Mouse (Mus musculus) kidney, postnatal 0 days (tissue): ENCODE results near the gene Pla2g5. TPM values are rescaled to one million over a fixed set of nuclear protein-coding genes. Genes with fewer than 3 reads are reported as not detected.
"Not testable (repeated sequence)": the region's sequence is repeated elsewhere in the genome, so short reads cannot be mapped to it uniquely, and the experiment has no call there.

ENCODE experiments used
- ATAC-seq: fragments of 200-750 bp; cut with Nextera tagmentation; replicated peaks from 2 replicates; pipeline ENCODE4 v1.8.0; 2017; ENCODE audit warnings: low read depth, moderate number of reproducible peaks, moderate TSS enrichment, moderate library complexity; ENCODE audit not compliant: low FRiP score
- DNase-seq: peaks from one replicate; pipeline ENCODE4 v3.0.0-alpha.2; 2016; ENCODE audit warnings: low spot score
- H3K27ac ChIP-seq: fragments of 300-500 bp; sonication (generic); 2 replicates; pipeline ENCODE4 v1.5.1; 2014; ENCODE audit warnings: mild to moderate bottlenecking
- H3K27me3 ChIP-seq: fragments of 300-500 bp; sonication (generic); 2 replicates; pipeline ENCODE4 v1.6.1; 2014; ENCODE audit warnings: low read length, mixed read lengths; ENCODE audit not compliant: insufficient read depth
- H3K36me3 ChIP-seq: fragments of 300-500 bp; sonication (generic); 2 replicates; pipeline ENCODE4 v1.6.1; 2014; ENCODE audit warnings: low read length, mixed read lengths; ENCODE audit not compliant: insufficient read depth
- H3K4me1 ChIP-seq: fragments of 300-500 bp; sonication (generic); replicated peaks from 2 replicates; pipeline ENCODE4 v1.6.1; 2014; ENCODE audit warnings: antibody characterized with exemption, low read length, mixed read lengths; ENCODE audit not compliant: insufficient read depth
- H3K4me2 ChIP-seq: fragments of 300-500 bp; sonication (generic); 2 replicates; pipeline ENCODE4 v1.6.1; 2014; ENCODE audit warnings: mild to moderate bottlenecking, low read length, moderate library complexity, mixed read lengths
- H3K4me3 ChIP-seq: fragments of 300-500 bp; sonication (generic); replicated peaks from 2 replicates; pipeline ENCODE4 v1.5.1; 2014; ENCODE audit warnings: low read depth, low read length
- H3K9ac ChIP-seq: fragments of 300-500 bp; sonication (generic); 2 replicates; pipeline ENCODE4 v1.6.1; 2014; ENCODE audit warnings: low read depth, low read length
- H3K9me3 ChIP-seq: fragments of 300-500 bp; sonication (generic); replicated peaks from 2 replicates; pipeline ENCODE4 v1.6.1; 2016; ENCODE audit warnings: low read length, inconsistent platforms, mixed read lengths
- CTCF ChIP-seq: IDR thresholded peaks from 2 replicates; pipeline ENCODE4 v1.5.1; 2016; ENCODE audit warnings: antibody characterized with exemption, low read depth, mild to moderate bottlenecking, moderate library complexity
- WGBS: fragments of 180-500 bp; shearing (Covaris S2); extraction: QIAGEN DNeasy Blood & Tissue Kit; methylation state at CpG from one replicate; pipeline ENCODE4 v1.1.7; 2014; 5-methylcytosine and 5-hydroxymethylcytosine counted together
- polyA plus RNA-seq: library from polyadenylated mRNA; unstranded; fragments of >200 nt; fragmentation: Nextera tagmentation; extraction: Ambion mirVana; gene quantifications from 2 replicates; pipeline ENCODE4 v1.2.1, GENCODE M21; 2015

Pla2g5 gene
- polyA plus RNA-seq, 1 experiment from 2014 or later: 1.0 TPM

DNA sequence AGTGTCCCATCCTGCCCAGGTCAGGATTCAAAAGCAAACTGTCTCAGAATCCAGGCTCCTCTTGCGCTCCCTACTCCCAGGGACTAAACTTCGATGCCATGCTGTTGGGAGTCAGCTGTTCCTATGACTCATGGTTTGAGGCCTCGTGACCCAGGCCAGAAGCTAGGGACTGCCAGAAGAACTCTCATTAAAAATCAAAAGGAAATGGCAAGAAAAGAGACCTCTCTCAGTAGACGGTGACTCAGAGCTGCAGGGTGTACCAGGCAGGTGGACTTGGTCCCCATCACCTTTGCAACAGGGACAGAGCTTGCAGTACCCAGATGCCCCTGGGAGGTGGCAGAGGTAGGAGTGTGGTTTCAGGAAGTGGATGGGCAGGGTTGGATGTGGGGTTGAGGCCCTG is 14.4 kb upstream of the Pla2g5 start, which contains the start of gene Pla2g2e:
Gene Pla2g2e (plus strand): TSS at position 212 of the 400 bp plus-strand sequence.
- Histone ChIP-seq H3K9me3 (no peaks in the 10 kb centered on the region), H3K4me3 (no peak within 1 kb of the TSS), H3K36me3 (no peaks in the 10 kb centered on the region), H3K9ac (no peak within 1 kb of the TSS), H3K4me1 (peaks cover 5% of the 10 kb centered on the region; the same call in 1 of the 2 replicates), H3K4me2 (no peak within 1 kb of the TSS), H3K27me3 (no peaks in the 10 kb centered on the region), H3K27ac (no peak within 1 kb of the TSS)
- DNase-seq (no peak), ATAC-seq (no peak; the same call in 1 of the 2 replicates)
- WGBS: 56% methylated on average over 4 of the region's 4 CpGs
- TF ChIP-seq CTCF: no peak

DNA sequence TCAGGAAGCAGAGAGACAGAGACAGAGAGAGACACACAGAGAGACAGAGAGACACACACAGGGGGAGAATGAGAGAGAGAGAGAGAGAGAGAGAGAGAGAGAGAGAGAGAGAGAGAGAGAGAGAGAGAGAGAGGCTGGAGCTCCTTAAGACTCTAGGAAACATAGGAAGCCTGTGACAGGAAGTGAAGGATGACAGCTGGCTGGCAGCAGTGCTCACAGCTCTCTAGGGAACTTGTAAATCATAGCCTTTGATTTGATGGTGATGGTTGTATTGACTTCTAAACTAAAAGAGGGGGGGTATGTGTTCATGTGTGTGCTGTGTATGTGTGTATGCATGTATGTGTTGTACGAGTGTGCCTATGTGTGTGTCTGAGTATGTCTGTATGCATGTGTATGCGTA is 12.7 kb upstream of the Pla2g5 start:
- Histone ChIP-seq H3K27me3 (no peaks in the 10 kb centered on the region), H3K9me3 (no peaks in the 10 kb centered on the region), H3K4me2 (no peak overlapping the region), H3K4me1 (no peaks in the 10 kb centered on the region), H3K36me3 (no peaks in the 10 kb centered on the region), H3K4me3 (no peak overlapping the region), H3K9ac (no peak overlapping the region), H3K27ac (no peak overlapping the region)
- 86% methylated on average over 2 of the region's 2 CpGs for whole genome bisulfite sequencing
- DNase-seq (peak; percentile 33), ATAC-seq (no peak)
- no peak for TF ChIP-seq CTCF

DNA sequence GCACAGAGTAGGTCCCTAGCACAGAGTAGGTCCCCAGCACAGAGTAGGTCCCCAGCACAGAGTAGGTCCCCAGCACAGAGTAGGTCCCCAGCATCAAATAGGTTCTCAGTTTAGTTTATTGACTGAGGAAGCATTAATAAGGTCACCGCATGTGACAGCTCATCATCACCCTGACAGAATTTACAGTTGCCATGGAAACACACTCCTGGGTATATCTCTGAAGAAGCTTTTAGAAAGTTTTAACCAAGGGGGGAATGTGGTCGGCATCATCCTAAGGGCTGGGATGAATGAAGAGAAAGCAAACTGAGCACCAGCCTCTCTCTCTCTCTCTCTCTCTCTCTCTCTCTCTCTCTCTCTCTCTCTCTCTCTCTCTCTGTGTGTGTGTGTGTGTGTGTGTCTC is 12.0 kb upstream of the Pla2g5 start:
- 96% methylated on average over 2 of the region's 2 CpGs for WGBS
- not testable (repeated sequence) for DNase-seq, H3K36me3 ChIP-seq

DNA sequence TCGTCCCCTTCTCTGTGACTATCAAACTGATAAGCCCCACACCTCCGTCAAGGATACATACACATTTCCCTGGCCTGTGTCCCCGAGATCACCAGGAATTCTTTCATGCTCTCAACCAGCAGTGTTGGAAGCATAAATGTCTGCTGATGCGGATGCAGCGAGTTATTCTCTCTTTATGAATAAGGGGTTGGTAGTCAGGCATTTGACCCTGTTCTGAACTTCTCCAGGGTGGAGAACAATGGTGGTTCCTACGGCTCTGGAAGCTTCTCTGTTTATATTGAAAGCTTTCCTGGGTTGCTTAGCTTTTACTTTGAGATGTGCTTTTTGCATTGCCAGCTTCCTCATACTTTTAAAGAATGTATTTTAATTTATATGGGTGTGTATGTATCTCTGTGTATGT is 10.6 kb upstream of the Pla2g5 start, which contains the start of gene Gm13030:
Gene Gm13030 (minus strand): TSS at position 101 of the 400 bp plus-strand sequence.
- Histone ChIP-seq H3K9me3 (no peaks in the 10 kb centered on the region), H3K27me3 (no peaks in the 10 kb centered on the region), H3K36me3 (no peaks in the 10 kb centered on the region), H3K4me1 (no peaks in the 10 kb centered on the region), H3K4me3 (no peak within 1 kb of the TSS), H3K27ac (no peak within 1 kb of the TSS), H3K9ac (no peak within 1 kb of the TSS), H3K4me2 (no peak within 1 kb of the TSS)
- ATAC-seq (no peak), DNase-seq (no peak)
- WGBS: 87% methylated on average over 6 of the region's 6 CpGs
- no peak for TF ChIP-seq CTCF

More for the DNA sequence above, 12.0 kb upstream of the Pla2g5 start:
- not testable (repeated sequence) for H3K9me3 ChIP-seq, H3K27me3 ChIP-seq, H3K4me3 ChIP-seq, H3K27ac ChIP-seq, H3K4me2 ChIP-seq, ATAC-seq, H3K9ac ChIP-seq, H3K4me1 ChIP-seq

DNA sequence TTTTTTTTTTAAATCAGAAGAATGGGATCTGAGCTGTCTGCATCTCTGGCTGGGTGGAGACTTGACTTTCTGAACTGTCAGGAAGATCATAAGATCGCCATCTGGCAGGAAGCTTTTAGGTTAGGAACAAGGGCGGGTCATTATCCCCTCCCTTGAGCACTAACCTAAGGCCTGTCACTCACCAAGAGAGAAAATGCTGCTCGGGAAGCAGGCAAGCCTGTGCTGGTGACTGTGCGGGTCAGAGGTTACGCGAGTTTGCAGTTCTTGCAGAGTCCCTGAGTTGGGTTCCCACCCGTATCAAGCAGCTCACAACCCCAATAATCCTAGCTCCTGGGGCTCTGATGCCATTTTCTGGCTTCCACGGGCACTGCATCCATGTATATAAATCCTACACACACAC is 5.4 kb upstream of the Pla2g5 start:
- no peak for ATAC-seq
- WGBS: 49% methylated on average over 8 of the region's 8 CpGs
- no peak for DNase-seq

DNA sequence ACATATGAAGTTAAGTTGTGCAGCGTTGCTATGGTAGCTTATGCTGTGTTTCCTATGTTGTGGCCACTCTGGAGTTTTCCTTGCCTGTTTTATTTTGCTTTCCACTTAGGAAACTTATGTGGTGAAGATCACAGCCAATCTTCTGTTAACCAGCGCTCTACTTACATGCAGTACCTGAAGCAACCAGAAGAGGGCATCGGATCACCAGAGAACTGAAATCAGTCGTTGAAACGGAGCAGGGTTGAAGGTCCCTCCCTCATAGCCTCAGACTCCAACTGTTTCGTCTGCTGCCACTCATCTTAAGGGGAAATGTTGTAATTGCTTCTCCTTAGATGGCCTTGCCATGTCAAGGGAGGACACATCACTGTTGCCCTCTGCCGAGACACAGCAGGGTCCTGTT is 3.1 kb upstream of the Pla2g5 start:
- 11% methylated on average over 7 of the region's 7 CpGs for WGBS
- Histone ChIP-seq H3K36me3 (no peaks in the 10 kb centered on the region), H3K9ac (no peak overlapping the region), H3K4me1 (no peaks in the 10 kb centered on the region), H3K27ac (no peak overlapping the region), H3K27me3 (no peaks in the 10 kb centered on the region), H3K4me3 (no peak overlapping the region), H3K4me2 (no peak overlapping the region), H3K9me3 (no peaks in the 10 kb centered on the region)
- DNase-seq (peak; percentile 91), ATAC-seq (no peak)
- peak; percentile 98 for TF ChIP-seq CTCF

More for the DNA sequence above, 5.4 kb upstream of the Pla2g5 start:
- H3K9me3 ChIP-seq: no peaks in the 10 kb centered on the region
- no peak for TF ChIP-seq CTCF
- H3K4me3 ChIP-seq: no peak overlapping the region
- no peaks in the 10 kb centered on the region for H3K27me3 ChIP-seq
- no peak overlapping the region for H3K4me2 ChIP-seq
- H3K27ac ChIP-seq: no peak overlapping the region
- H3K9ac ChIP-seq: no peak overlapping the region
- no peaks in the 10 kb centered on the region for H3K4me1 ChIP-seq
- no peaks in the 10 kb centered on the region for H3K36me3 ChIP-seq

DNA sequence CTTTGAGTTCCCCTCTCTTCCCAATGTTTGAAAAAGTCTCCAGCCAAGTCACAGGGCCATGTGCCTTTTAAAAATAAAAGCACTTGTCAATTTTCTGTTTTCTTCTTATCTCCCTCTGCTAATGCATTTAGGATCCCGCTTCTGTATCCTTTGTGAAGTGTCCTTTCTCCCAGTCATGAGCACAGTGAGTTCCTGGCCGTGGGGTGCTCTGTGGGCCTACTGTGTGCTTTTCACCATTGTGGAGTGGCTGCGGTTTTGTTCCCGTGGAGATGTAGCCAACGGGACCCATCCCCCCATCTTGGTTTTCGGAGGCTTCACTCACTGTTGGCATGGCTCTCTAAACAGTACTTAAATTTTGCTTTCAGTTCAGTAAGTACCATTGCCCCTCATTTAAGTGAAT is 2.7 kb upstream of the Pla2g5 start:
- H3K9ac ChIP-seq: no peak overlapping the region
- no peaks in the 10 kb centered on the region for H3K4me1 ChIP-seq
- no peaks in the 10 kb centered on the region for H3K36me3 ChIP-seq
- no peak for ATAC-seq
- no peak overlapping the region for H3K27ac ChIP-seq
- WGBS: 69% methylated on average over 6 of the region's 6 CpGs
- DNase-seq: no peak
- H3K27me3 ChIP-seq: no peaks in the 10 kb centered on the region
- no peak overlapping the region for H3K4me2 ChIP-seq
- no peak for TF ChIP-seq CTCF
- H3K9me3 ChIP-seq: no peaks in the 10 kb centered on the region
- H3K4me3 ChIP-seq: no peak overlapping the region
